9 mouse cellular contexts compared by ENCODE assay signal in the genomic region with DNA sequence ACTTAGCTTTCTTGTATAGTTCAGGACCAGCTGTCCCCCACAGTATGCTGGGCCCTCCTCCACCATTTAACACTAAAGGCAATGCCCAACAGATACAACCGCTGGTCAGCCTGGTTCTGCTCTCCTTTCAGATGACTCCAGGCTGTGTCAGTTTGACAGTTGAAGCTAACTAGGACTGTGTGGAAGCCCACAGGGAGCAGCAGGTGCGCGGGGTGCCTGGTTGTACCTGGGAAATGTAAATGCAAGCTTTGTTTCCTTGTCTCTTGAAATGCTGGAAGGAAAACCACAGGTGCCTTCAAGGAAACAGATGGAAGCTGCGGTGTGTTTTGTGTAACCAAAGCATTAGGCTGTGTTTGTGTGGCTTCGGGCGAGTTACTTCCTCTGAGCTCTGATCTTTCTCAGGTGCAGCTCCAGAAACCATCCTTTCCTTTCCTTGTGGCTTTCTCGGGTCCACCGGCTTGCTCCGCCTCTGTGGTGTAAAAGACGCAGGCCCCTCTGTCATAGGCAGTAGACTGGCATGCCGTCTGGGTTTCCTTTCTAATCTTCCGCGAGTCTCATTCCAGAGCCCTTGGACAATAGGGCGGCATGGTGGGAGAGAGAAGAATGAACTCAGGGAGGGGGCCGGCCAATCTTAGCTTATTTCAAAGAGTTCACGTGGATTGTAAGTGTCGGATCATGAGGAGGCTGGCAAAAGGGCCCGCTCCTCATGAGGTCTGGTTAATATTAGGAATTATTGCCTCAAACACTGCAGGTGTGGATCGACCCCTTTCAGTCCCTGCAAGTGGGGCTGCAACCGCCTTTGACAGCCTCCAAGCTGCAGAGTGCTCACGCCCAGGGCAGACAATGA.
DNase-seq lines count a peak whose midpoint lies in the region; ATAC-seq lines count a peak whose summit lies in the region.
"Had no signal": no experiment of that assay in that cellular context is flagged by ENCODE, and none has a peak within 500 bp of the region (broad histone marks: within the 10 kb centered on the region; RNA-seq: fewer than 3 reads in every experiment).

No protein-coding gene starts in this region.

- peaks cover 8% of the 10 kb centered on the region for H3K4me1 ChIP-seq in heart, embryonic 12.5 days (replicated peaks)
- no peaks in the 10 kb centered on the region for H3K4me1 ChIP-seq in embryonic facial prominence, embryonic 11.5 days (ENCODE audit: control insufficient read depth, insufficient read depth, low read length)
- no peaks in the 10 kb centered on the region for H3K4me1 ChIP-seq in intestine, embryonic 14.5 days (replicated peaks; ENCODE audit: control insufficient read depth, insufficient read depth, low read length)
- peaks cover 13% of the 10 kb centered on the region for H3K4me1 ChIP-seq in neural tube, embryonic 15.5 days

- H3K9ac ChIP-seq in heart, embryonic 12.5 days = no peak overlapping the region
- H3K9ac ChIP-seq in embryonic facial prominence, embryonic 11.5 days (replicated peaks; ENCODE audit: low read length) = 0 out of 2 replicates have a peak overlapping the region, but pooled peaks have one; percentile 5
- H3K9ac ChIP-seq in intestine, embryonic 14.5 days (ENCODE audit: low read length) = no peak overlapping the region
- H3K9ac ChIP-seq in neural tube, embryonic 15.5 days (replicated peaks) = no peak overlapping the region

- intact Hi-C loops in heart, postnatal 25 days (cut with DNase I) = no loop called here

- H3K36me3 ChIP-seq in heart, embryonic 12.5 days = no peaks in the 10 kb centered on the region
- H3K36me3 ChIP-seq in embryonic facial prominence, embryonic 11.5 days (replicated peaks; ENCODE audit: control insufficient read depth, insufficient read depth, low read depth, low read length) = no peaks in the 10 kb centered on the region
- H3K36me3 ChIP-seq in intestine, embryonic 14.5 days (ENCODE audit: control insufficient read depth, insufficient read depth, low read length) = no peaks in the 10 kb centered on the region
- no peaks in the 10 kb centered on the region for H3K36me3 ChIP-seq in neural tube, embryonic 15.5 days

- no peaks in the 10 kb centered on the region for H3K27me3 ChIP-seq in heart, embryonic 12.5 days (replicated peaks)
- H3K27me3 ChIP-seq in embryonic facial prominence, embryonic 11.5 days (ENCODE audit: control insufficient read depth, insufficient read depth, low read length) = no peaks in the 10 kb centered on the region
- no peaks in the 10 kb centered on the region for H3K27me3 ChIP-seq in intestine, embryonic 14.5 days (replicated peaks; ENCODE audit: control insufficient read depth, insufficient read depth, low read length)
- H3K27me3 ChIP-seq in neural tube, embryonic 15.5 days (replicated peaks) = no peaks in the 10 kb centered on the region

- peak overlapping the region; percentile 60 for H3K4me2 ChIP-seq in heart, embryonic 12.5 days
- H3K4me2 ChIP-seq in embryonic facial prominence, embryonic 11.5 days (ENCODE audit: low read depth, low read length) = peak overlapping the region; percentile 38
- H3K4me2 ChIP-seq in intestine, embryonic 14.5 days (ENCODE audit: low read length) = peak overlapping the region; percentile 42
- H3K4me2 ChIP-seq in neural tube, embryonic 15.5 days = peak overlapping the region; percentile 55

- no peak for ATAC-seq in heart, embryonic 12.5 days (ENCODE audit: insufficient number of reproducible peaks, low FRiP score)
- ATAC-seq in embryonic facial prominence, embryonic 11.5 days (replicated peaks; ENCODE audit: insufficient number of reproducible peaks, low FRiP score, low TSS enrichment, low read depth) = no peak
- 0 out of 2 replicates have a peak, but pooled peaks have one; percentile 36 for ATAC-seq in intestine, embryonic 14.5 days (replicated peaks; ENCODE audit: low FRiP score, low TSS enrichment, low read depth)
- peak; percentile 45; the same call in 1 of the 2 replicates for ATAC-seq in neural tube, embryonic 15.5 days (ENCODE audit: low FRiP score)

- WGBS in heart, embryonic 12.5 days = 21% methylated on average over 21 of the region's 21 CpGs
- 13% methylated on average over 21 of the region's 21 CpGs for WGBS in embryonic facial prominence, embryonic 11.5 days
- 18% methylated on average over 21 of the region's 21 CpGs for WGBS in intestine, embryonic 14.5 days
- WGBS in neural tube, embryonic 15.5 days = 14% methylated on average over 21 of the region's 21 CpGs

- H3K9me3 ChIP-seq in heart, embryonic 12.5 days (replicated peaks) = 0 out of 2 replicates have a peak, but pooled peaks cover 2% of the 10 kb centered on the region
- H3K9me3 ChIP-seq in embryonic facial prominence, embryonic 11.5 days (replicated peaks; ENCODE audit: control insufficient read depth, low read length) = no peaks in the 10 kb centered on the region
- no peaks in the 10 kb centered on the region for H3K9me3 ChIP-seq in intestine, embryonic 14.5 days (ENCODE audit: control insufficient read depth, low read length)
- H3K9me3 ChIP-seq in neural tube, embryonic 15.5 days (replicated peaks) = no peaks in the 10 kb centered on the region

- H3K4me3 ChIP-seq in heart, embryonic 12.5 days = peak overlapping the region; percentile 14
- H3K4me3 ChIP-seq in embryonic facial prominence, embryonic 11.5 days (ENCODE audit: low read depth, low read length) = no peak overlapping the region
- H3K4me3 ChIP-seq in intestine, embryonic 14.5 days (ENCODE audit: low read depth, low read length) = peak overlapping the region; percentile 11; the same call in 1 of the 2 replicates
- H3K4me3 ChIP-seq in neural tube, embryonic 15.5 days (replicated peaks) = peak overlapping the region; percentile 21
- H3K4me3 ChIP-seq: myocyte had no signal

- DNase-seq in heart, postnatal 25 days (ENCODE audit: low spot score) = no peak
- DNase-seq in embryonic facial prominence, embryonic 11.5 days (ENCODE audit: low spot score) = peak; percentile 31
- peak; percentile 62 for DNase-seq in intestine, embryonic 14.5 days (ENCODE audit: low spot score)
- no peak for DNase-seq in adrenal gland, postnatal 36 days
- no peak for DNase-seq in spleen, adult 12 weeks (ENCODE audit: low spot score)
- DNase-seq in kidney, adult 18-20 months = no peak

- H3K27ac ChIP-seq in heart, embryonic 12.5 days (ENCODE audit: poor library complexity, severe bottlenecking) = no peak overlapping the region
- no peak overlapping the region for H3K27ac ChIP-seq in embryonic facial prominence, embryonic 11.5 days (replicated peaks; ENCODE audit: low read depth, low read length)
- H3K27ac ChIP-seq in intestine, embryonic 14.5 days (ENCODE audit: low read depth) = no peak overlapping the region
- 0 out of 2 replicates have a peak overlapping the region, but pooled peaks have one; percentile 13 for H3K27ac ChIP-seq in neural tube, embryonic 15.5 days (replicated peaks)

Comparison
In these comparisons a context has a peak if more than half of its experiments do, and no peak if none do; other contexts are left out.
1. ATAC-seq: peak in intestine, embryonic 14.5 days (single experiment) and neural tube, embryonic 15.5 days (single experiment); none in heart, embryonic 12.5 days (single experiment) and embryonic facial prominence, embryonic 11.5 days (single experiment).
2. DNase-seq: peak in embryonic facial prominence, embryonic 11.5 days (single experiment) and intestine, embryonic 14.5 days (single experiment); none in heart, postnatal 25 days (single experiment), adrenal gland, postnatal 36 days (0 of 2), spleen, adult 12 weeks (single experiment) and kidney, adult 18-20 months (single experiment).
3. Peak in every context shown above with its lines, with median percentiles within 50 percentile points of each other: H3K4me2 ChIP-seq.